Mouse (Mus musculus) CD8-positive naive resting alpha-beta T cell, adult 2 months (primary cell): ENCODE measurements around the gene Evx2.
A peak's percentile ranks its signal among the peaks of the same experiment; 100 is the strongest.

Source experiments
- DNase-seq, 2 experiments: peaks; one replicate each; pipeline ENCODE4 v3.0.0; 2022; ENCODE audit warnings: low read depth in 2 of 2, low spot score in 2 of 2

The Evx2 gene

DNA sequence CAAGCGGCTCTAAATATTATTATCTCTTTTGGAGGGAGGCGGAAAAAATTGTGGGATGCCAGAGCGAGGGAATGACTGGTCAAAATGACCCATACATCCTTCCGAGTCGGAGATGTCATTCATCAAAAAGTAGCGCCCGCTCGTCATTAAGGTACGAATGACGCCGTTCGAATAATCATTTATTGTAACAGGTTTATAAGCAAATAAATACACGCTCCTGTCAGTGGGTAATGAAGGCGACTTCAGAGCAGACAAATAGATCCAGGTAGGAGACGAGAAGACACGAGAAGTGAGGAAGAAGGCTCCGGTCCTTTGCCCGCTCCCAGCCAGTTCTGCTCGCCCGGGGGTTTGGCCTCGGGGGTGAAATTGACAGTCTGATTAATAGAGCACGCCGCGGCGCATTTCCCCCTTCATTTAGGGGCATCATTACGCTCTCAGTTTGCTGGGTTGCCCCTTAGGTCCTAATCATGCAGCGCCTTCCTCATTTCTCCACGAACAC is at the start of gene Evx2:
TSS of gene Evx2 (minus strand) at position 51 of the 499 bp plus-strand sequence.
- DNase-seq = no peak

DNA sequence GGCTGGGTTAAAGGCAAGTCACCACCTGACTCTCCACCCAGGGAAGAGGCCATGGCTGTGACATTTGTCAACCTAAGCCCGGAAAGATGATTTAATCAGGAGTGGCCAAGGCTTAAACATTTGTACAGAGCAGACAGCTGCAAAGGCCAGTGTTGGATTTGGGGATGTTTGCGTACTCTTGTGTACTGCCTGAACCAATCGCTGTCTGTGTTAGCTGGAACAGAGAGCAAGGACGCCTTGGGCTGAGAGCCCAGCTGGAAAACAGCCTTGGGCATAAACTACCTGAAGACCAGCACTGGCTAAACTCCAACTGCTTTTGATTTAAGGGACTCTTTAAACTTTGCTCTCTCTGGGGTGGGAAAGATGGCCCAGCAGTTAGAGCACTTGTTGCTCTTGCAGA is 49.3 kb upstream of the Evx2 start:
- DNase-seq = no peak

DNA sequence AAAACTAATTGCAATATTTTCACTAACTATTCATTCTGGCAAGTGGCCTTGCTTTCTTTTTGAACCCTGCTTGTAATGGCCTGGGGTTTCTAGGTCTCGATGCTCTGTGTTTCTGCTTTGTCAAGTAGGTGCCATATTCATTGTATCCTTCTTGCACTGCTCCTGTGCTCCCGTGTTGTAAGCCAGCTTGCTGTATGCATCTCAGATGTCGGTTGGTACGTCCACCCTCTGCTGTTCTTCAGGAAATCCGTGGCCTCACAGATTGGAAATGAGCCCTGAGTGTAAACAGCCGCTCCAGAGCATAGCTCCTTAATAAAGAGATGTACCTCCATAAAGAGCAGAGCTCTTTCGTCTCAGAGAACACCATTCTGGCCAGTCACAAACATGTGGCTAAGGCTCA is 48.2 kb upstream of the Evx2 start:
- no peak for DNase-seq

DNA sequence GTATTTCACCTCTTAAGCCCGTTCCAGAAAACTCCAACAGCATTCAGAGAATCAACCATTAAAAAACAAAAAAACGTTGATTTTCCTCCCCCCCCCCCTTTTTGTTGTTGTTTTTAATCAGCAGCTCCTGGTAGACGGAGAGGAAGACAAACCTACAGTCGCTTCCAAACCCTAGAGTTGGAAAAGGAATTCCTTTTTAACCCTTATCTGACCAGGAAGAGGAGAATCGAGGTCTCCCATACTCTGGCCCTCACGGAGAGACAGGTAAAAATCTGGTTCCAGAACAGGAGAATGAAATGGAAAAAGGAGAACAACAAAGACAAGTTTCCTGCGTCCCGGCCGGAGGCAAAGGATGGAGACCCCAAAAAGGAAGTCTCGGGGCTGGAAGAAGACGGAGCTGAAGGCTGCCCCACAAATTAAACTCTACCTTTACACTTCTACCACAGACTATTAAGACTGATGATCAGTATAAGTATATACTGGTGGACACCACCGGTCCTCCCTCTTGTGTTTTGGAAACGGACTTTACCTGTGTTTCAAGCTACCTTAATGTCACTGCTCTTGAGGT is 47.1 kb upstream of the Evx2 start:
- no peak for DNase-seq

DNA sequence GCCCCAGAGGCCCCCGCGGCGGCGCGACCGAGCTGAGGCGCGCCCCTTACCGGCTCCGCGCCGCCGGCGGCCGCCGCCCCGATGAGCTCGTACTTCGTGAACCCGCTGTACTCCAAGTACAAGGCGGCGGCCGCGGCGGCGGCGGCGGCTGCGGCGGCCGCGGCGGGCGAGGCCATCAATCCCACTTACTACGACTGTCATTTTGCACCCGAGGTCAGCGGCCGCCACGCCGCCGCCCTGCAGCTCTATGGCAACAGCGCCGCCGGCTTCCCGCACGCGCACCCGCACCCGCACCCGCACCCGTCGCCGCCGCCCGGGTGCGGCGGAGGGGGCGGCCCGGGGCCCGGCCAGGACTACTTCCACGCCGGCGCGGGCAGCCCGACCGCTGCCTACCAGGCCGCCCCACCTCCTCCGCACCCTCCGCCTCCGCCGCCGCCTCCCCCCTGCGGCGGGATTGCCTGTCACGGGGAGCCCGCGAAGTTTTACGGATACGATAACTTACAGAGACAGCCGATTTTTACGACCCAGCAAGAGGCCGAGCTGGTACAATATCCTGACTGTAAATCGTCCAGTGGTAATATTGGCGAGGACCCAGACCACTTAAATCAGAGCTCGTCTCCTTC is 46.2 kb upstream of the Evx2 start:
- DNase-seq = no peak

DNA sequence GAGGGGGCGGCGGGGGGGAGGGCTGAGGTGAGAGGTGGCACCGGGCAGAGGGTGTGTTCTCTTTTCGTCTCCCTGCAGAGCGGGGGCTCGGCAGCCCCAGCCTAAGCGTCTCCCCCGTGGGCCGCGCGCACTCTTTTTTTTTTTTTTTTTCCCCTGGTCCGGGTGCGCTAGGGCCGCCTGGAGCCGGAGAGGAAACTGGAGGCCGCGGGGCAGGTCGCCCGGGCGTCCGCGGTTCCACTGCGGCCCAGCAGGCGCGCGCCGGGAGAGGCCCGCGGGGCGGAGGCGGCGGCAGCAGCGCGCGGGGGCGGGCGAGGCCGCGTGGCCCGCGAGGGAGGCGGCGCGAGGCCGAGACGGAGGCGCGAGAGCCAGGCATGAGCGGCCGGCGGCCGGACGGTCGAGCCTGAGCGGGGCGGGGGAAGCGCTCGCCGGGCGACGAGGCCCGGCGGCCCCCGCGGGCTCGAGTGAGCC is 45.7 kb upstream of the Evx2 start:
- no peak for DNase-seq

DNA sequence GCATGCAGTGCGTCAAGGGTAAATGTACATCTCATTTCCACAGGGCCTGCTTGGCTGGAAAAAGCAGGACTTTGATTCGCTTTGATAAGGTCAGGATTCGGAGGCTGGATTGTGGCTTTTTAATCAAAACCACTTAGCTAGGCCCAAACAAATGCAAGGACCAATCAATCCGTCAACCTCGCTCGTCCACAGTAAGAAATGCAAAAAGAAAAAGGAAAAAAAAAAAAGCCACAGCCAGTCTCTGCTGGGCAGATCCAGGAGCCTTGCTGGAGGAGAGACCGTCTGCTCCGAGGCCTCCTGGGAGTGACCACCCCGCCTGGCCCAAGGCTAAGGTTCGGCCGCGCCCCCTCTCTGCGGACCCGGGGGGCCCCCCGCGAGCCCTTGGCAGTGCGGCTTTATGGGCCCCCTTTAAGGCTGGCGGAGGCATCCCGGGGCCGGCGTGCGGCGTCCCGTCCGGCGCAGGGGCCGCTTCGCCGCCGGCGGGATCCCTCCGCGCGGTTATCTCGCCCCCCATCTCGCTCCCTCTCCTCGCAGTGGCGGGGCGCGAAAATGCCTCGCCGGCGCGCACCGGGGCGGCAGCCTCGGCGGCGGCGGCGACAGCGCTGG is 45.1 kb upstream of the Evx2 start, which contains the start of gene Hoxd8:
TSS of gene Hoxd8 (plus strand) at position 223 of the 606 bp plus-strand sequence.
- DNase-seq = no peak

DNA sequence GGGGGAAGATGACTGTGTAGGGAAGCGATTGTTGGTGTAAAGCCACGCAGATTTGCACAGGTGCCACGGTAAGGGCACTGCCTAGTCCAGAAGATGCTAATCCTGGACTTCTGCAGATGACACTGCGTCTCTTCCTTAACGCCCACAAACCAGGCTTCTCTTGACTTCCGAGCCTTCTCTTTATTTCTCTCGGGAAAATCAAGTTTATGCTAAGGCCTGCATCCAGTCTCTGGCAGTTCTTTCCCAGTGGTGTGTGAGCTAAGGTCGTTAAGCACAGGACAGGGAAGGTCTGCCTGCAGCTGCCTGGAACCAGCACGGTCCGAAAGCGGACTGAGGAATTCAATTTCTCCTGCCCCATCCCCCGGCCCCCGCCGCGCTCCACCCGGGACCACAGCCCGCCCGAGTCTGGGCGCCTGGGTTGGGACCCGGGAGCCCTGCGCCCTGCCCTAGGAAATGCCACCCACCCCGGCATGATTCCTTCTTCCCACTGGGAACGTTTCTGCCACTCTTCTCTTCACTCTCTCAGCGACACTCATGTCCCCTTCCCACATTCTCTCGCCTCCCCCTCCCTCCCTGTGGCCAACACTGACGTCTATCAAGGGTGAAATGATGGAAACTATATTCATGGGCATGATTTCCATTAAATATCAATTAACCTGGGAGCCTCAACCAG is 44.5 kb upstream of the Evx2 start:
- no peak for DNase-seq

DNA sequence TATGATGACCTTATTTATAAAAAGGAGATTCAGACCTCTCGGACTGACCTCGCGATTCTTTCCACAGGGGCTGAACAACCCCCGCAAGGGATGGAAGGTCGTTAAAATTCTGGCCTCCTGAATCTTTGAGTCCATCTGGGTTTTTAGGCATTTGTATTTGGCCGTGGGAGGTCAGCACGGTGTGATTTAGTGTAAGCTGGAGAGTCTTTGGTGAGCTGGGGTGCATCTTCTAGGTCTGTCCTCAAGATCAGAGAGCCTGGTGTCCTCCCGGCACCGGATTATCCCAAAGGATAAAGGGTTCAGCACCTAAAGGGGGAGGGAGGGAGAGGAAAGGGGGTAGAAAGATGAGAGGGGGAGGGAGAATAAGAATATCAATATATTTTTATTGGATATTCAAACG is 44.0 kb upstream of the Evx2 start:
- DNase-seq = no peak

DNA sequence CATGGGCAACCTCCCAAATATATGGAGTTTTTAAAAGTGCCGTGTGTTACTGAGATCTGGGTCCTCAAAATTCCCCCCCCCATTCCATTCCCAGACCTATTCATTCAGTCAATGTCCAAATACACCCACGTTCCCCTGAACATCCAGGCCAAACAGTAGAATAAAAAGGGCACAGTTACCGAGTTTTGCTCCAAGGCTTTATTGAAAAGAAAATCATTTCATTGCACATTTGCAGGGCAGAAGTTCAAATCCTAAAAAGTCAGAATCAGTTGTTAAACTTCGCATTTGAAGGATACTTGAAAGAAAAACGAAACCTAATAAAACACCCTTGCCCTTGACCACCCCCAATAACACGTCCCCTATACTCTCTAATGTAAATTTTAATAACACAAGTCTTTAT is 43.5 kb upstream of the Evx2 start:
- DNase-seq = no peak

DNA sequence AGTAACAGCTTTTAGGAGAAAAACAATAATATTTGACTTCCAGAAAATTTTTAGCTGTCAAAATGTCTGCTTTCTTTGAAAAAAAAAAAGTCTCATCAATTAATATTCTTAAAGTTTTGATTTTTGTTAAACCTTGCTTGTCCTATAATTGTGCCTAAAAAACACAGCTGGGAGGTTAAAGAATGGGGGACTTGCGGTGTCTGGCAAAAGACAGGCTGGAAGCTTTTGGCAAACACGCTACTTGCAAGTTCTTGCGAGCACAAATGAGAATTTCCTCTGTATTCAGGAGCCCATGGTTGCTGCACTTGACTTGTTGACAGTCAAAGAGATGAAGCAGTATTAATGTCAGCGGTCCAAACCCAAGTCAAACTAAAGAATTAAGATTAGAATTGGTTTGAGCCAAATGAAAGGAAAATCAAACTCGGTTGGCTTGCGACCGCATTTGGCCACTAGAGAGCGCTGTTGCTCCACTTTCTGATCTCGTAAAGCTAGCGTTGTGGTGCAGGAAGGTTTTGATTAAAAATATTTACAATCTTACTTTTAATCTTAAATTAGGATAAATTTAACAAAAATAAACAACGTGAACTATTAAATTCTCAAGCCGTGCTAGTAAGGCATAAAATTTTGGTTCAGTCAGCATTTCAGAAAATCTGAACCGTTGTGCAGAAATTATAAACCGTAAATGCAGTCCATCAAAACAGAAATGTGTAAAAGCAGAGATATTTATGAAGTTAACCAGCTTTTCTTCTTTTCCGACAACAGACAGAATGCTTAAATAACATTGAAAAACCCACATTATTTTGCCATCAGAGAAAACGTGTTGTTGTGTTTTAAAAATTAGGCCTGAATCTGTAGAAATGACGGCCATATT is 42.8 kb upstream of the Evx2 start:
- peak; percentile 52 to 67 for DNase-seq

DNA sequence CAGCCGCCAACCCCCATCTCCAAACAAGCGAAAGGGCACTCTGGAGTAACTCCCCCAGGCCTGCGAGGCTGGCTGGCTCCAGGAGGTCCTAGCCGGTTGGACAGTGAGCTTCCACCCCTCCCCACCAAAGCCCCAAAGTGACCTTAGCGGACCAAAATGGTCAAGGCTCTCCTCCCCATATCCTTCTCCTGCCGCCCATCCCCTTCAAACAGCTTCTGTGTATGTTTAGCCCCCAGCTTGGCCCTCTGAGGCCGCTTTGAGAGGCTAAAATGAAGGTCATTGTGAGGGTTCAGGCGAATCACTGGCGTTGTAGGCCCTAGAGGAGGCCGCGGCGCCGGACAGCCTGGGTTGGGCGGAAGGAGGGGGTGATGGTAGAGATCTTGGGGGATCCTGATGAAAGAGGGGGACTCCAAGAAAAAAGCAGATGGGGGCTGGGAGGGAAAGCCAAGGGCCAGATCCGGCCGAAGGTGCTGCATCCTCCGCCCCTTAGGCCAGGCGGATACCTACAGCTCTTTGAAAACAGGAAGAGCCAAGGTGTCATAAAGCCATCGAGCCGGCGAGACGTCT is 41.3 kb upstream of the Evx2 start:
- DNase-seq = no peak

DNA sequence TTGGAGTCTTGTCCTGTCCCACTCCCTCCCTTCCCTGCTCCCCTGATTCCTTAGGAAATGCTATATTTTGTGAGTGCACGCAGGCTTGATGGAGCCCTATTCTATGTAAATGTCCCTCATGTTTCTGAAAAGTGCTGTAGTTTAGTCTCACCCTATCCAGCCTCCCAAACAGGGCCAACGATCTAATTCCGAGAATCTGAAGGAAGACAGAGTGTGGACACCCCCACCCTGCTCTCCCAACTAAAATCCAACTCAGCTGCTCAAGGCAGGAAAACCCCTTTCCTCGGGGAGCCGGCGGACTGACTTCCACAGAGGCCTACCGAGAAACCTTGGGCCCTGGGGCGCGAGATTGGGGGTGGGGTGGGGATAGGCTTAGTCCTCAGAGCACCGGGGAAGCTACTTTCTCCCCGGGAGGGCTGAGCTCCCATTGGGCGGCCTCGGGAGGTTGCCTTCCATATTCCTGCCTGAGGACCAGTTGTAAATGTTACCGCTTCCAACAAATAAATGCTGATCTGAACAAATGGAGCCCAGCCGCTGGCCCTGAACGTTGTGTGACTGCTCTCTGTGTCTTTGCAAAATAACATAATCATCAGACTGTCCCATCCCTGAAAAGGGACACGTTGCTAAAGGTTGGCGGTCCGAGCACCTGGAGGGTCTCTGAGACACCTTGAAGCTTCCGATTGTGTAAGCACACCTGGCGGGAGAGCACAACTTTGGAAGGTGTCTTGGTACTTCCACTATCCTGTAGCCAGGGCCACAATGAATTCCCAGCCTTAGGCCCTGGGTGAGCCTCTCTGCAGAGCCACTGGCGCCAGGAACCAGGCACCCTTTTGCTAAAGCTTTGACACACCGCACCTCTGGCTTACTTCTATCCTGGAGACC is 40.5 kb upstream of the Evx2 start:
- no peak for DNase-seq

DNA sequence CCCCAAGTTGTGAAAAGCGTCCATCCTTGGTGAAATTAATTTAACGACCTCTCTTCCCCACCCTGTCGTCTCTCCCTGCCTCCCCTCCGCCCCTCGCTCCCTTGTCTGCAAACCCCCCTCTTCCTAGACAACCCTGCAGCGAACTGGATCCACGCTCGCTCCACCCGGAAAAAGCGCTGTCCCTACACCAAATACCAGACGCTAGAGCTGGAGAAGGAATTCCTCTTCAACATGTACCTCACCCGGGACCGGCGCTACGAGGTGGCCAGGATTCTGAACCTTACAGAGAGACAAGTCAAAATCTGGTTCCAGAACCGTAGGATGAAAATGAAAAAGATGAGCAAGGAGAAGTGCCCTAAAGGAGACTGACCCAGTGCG is 39.7 kb upstream of the Evx2 start:
- DNase-seq = no peak

DNA sequence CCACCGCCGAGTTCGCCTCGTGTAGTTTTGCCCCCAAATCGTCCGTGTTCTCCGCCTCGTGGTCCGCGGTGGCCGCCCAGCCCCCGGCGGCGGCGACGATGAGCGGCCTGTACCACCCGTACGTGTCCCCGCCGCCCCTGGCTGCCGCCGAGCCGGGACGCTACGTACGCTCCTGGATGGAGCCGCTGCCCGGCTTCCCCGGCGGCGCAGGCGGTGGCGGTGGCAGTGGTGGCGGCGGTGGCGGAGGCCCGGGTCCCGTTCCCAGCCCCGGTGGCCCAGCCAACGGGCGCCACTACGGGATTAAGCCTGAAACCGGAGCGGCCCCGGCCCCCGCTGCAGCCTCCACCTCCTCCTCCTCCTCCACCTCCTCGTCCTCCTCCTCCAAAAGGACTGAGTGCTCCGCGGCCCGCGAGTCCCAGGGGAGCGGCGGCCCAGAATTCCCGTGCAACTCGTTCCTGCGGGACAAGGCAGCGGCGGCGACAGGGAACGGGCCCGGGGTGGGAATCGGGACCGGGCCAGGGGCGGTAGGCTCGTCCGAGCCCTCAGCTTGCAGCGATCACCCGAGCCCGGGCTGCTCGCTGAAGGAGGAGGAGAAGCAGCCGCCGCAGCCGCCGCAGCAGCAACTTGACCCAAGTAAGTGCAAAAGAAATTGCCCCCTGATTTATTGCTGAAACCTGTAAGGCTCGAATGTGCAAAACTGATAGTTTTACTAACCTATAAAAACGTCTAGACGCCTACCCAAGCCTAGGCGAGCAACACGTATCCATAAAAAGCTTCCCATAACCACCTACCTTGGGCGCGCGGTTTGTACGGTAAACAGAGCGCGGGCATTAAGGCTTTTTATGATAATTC is 39.1 kb upstream of the Evx2 start:
- DNase-seq = no peak

DNA sequence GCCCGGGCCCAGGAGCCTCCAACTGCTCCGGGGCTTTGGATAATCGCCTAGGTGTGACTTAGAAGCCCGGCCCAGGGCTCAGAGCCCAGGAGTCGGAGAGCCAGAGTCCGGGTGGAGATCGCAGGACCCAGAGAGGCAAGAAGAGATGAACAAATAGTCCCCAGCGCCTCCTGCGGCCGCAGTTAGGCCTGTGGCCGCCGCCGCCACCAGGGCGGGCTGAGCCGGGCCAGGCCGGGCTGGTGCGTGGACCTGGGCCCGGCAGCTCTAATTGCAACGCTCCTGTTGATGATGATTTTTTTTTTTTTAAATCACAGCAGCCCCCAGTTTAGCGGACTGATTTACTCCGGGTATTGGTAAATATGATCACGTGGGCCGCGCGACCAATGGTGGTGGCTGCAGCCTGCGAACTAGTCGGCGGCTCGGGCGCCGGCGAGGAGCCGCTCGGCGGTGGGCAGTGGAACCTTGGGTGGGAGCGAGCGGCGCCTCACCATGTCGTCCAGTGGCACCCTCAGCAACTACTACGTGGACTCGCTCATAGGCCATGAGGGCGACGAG is 38.3 kb upstream of the Evx2 start, which contains the start of gene Hoxd9:
TSS of gene Hoxd9 (plus strand) at position 161 of the 555 bp plus-strand sequence.
- no peak for DNase-seq

DNA sequence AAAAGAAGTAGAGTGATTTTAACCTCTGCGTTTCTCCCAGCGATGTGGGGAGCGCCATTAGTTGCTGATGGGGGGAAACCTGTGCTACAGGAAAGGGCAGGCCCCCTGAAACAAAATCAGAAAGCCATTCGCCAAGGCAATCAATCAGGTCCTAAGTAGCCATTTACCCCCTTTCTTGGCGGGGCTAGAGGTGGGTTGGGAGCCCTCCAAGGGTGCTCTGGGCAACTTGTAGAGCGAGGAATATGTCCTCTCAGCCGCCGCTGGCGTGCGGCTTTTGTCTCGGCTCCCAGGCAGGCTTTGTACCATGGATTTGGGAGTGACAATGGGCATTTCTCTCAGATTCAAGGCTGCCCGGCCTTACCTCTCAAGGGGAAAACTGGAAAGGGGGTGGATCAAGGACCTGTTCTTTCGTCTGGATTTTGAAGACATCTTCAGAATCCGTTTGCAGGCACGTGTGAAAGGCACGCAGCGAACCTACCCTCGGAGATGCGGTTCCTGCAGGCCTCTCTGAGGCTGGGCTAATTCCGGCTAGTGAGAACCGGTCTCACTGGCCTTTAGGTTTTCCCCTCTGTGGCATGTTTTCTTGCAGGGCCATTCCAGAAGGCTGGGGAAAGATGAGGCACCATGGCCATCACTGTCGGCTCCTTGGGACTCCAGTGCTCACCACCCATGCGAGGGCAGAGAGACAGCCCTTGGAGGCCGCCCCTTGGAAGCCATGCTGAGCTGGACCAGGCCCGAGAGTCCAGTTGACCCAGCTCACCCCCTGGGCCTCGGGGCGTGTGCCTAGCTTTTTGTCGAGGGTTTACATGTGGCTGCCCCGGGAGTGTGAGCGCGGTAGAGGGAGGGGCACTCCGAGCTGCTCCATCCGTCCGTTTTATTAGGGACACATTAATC is 37.3 kb upstream of the Evx2 start:
- DNase-seq = no peak
